Mouse (Mus musculus): ENCODE measurements at regions not wholly inside any gene's neighbourhood (a gene's known extent, or its start where the extent isn't known, plus 50 kb on each side); places are given as distances from the start of the nearest gene placed in this dataset.

DNA sequence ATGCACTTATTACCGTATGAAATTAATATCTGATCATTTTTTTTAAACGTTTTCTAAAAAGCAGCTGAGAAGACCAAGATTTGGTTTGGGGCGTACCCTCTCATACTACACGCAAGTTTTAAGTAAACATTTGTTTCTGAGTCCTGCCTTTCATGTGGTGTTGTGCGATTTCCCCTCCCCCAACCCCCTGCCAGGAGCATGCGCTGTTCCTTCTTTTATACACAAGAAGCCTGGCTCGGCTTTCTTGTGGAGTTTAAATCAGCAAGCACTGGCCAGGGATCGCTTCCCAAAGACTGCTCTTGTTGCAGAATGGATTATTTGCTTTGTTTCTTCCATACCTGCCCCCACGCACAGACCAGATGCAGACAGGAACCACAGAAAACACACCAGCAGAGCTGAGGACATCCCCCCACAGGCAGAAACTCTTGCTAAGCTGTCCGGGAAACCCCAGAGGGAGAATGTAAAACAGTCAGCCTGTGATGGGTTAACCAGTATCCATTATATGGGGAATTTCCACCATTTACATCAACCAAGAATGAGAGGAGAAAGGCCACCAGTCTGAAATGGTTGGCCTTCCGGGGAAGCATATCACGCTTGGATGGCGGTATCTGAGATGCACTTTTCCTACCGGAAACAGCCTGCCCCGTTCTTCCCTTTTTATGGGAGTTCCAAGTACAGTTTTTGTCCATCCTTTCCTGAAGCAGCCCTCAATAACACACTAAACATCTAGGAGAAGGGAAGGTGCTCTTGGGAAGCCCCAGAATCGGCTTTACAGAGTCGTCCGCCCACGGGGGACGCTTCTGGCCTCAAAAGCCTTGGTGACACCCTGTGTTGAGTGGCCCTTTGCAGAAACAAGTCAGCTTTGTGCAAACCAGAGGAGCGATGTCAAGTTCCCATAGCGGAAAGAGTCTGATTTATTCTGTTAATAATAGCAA, 91.3 kb downstream of the Tomm20 start:
- DNase-seq: no peak

- no peak for DNase-seq
Measured at GRCm38 (mm10) chr8:126852663-126853390, 92.8 kb downstream of the Tomm20 start.

DNA sequence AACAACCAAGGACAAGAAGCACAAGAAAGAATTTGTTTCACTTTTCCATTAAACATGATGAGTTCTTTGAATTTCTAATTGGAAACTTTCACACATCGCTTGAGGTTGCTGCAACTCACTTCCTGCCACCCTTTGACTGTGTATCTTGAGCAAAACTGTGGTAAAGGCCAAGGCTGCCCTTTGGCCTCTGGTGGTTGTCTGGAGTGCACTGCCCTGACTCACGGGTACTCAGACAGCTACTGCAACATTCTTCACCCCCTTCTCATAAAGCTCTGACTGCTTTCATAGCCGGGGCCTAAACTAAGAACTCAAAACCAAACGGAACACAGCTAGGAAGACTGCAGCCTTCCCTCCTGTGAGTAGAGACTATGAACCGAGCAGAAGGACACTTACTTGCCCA, 93.5 kb downstream of the Tomm20 start:
- DNase-seq: no peak

- DNase-seq: no peak
Measured at GRCm38 (mm10) chr8:126851780-126852179, 93.9 kb downstream of the Tomm20 start.

DNA sequence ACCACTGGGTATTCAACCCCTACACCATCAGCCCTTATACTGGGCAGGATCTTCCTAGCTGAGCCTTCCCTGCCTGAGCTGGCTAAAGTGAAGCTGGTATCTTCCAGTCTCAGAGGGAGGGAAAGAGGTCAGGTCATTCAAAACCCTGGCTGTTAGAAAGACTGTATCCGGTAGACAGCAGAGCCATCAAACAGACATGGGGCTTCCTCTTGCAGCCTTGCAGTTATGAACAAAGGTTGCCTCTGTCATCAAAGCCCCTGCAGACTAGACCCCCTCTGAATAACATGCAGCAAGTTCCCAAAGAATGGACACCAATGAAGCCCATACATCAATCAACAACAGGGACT, 95.5 kb downstream of the Tomm20 start:
- no peak for DNase-seq

DNA sequence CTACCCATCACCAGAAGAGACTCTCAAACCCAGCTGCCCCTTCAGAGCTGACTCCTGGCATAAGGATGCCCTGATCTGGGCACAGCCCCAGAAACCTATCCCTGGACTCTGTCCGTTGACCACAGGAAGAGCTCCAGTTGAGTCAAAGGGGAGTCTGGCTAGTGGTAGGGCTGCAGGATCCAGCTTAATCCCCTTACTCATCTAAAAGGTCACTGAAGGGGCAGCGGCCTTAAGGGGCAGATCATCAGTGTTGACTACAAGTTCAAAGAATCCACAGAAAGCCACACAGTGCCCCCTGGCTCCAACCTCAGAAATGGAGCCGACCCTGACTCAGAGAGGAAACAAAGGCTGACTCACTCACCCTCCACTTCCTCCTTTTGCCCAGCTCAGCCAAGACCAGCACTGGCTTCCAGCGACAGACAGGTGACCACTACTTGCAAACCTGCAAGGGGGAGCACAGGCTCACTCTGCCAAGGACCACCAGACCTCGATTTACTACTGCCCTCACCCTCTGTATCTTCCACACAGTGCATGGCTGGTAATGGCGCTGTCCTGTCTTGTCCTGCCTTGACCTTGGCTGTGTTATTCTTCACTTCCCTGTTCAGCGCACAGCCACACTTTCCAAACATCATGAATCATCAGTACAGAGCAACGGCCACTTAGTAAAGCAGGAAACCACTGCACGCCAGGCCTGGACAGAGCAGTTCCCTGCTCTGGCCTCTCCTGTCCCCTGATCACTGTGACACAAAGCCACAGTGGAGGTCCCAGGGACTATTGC, 96.0 kb downstream of the Tomm20 start:
- DNase-seq: peak; percentile 39 to 40

- no peak for DNase-seq
Measured at GRCm38 (mm10) chr8:126848369-126849105, 97.1 kb downstream of the Tomm20 start.

DNA sequence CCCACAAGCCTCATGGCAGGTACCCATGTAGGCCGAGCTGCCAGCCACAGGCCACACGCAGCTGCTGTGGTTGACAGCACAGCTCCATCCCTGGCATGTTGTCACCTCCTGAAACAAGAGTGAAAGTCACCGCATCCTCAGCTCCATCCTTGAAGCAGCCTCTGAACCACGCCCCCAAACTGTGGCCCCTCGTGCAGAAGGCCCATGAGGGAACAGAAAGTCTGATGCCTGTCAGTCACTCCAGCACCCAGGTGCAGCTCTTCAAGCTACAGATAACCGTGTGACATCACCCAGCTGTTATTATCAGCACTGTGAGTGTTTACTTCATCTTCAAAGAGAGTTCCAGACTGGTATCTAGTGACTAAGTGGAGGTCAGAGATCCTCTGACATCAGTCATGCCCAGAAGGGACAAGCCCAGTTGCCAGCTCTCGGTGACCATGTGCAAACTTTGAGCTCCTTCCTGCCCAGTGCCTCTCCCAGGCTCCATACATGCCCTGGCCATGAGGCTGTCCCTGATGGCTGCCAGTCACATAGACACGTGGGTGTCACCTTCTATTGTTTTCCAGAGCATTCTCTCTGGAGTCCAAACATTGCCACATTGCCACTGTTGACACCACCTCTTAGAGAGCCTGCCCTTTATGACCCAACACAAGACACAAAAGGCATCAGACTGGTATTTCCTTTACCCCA, 97.8 kb downstream of the Tomm20 start:
- no peak for DNase-seq

DNA sequence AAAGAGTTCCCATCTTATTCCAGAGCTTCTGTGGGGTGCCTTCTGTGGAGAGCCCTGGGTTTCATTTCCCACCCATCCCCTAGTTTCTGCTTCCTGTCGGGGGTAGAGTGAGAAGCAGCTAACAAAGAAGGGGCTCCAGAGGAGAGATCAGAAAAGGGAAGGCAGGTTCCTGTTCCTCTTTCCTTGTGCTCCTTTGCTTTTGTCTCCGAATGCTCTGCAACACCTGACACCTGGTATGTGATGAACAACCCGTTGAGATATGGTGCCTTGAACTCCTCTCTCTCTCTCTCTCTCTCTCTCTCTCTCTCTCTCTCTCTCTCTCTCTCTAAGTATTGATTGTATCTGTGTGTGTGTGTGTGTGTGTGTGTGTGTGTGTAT, 99.5 kb downstream of the Tomm20 start:
- DNase-seq: no peak

GRCm38 (mm10) chr8:126845530-126846187, 100.0 kb downstream of the Tomm20 start:
- no peak for DNase-seq

DNA sequence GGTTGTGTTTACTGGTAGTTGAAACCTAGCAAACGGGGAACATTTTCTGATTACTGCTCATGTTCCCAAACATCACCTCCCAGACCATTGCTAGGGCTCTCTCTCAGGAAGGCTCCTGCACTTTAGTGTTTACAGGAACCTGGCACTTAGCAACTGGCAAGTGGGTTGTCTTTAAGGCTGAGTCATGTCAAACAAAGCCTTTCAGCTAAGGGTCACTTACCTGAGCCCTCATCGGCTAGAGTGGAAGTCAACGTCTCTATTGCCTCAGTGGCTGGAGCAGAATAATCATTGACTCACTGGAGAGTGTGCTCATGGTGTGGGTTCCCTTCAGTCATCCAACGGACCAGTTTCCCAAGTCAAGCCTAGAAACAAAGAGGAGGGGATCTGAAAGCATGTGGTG, 101.0 kb downstream of the Tomm20 start:
- DNase-seq: no peak

- no peak for DNase-seq
Measured at GRCm38 (mm10) chr8:126841187-126841586, 104.5 kb downstream of the Tomm20 start.

GRCm38 (mm10) chr8:126839712-126840355, 105.8 kb downstream of the Tomm20 start:
- DNase-seq: peak; percentile 65 to 69

DNA sequence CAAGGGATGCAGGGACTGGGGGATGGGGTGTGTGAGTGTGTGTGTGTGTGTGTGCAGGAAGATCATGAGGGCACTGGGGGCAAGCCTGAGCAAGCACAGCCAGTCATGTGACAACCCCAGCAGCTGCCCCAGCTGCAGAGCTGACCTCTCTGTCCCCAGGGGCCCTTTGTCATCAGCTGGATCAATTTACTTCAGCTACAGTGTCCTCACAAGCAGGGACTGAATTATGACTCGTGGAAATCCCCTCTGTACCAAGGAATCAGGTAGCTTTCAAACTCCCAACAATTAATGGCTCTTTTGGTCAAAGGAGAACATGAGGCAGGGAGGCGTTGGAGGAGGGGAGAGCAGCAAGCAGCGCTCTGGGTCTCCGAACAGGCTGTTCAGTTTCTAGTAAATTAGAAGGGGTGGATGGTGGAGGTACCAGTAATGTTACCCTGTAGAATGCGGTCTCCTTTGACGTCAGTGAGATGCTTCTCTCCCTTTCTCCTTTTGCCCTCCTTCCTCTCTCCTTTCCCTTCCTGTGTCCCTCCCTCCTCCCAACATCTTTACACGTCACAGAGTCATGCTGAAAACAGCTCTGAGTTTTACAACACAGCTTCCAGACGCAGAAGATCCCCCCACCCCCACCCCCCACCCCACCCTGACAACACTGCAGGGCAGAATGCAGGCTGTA, 106.5 kb downstream of the Tomm20 start:
- peak in 1 of 2 experiments; percentile 30 for DNase-seq

GRCm38 (mm10) chr8:126838228-126838627, 107.4 kb downstream of the Tomm20 start:
- no peak for DNase-seq

DNA sequence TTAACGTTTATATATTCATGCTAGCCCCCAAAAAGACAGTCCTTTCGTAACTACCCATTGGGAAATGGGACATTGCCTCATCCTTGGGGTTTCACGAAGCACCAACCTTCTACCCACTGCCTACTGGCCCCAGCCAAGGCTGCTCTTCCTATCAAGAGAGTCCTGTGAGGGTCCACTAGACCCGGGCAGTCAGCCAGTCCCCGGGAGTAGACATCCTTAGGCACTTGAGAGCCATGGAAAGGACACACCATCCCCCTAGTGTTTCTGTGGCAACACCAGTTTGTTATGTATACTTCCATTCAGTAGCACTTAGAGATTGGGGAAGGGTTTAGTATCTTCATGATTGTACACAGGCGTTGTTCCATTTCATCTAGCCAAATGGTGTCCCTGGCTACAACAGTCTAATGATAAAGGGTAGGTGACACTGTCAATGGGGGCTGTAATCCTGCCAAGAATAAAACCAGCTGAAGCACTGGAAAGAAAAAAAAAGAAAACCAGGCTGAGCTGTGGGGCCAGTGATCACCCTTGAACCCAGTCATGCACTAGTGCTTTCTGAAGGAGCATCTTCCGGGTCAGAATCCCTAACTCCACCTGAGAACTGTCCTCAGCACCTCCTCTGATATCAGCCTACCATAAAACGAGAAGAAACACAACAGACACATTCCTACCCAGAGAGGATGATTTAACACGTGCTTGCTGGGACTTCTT, 108.2 kb downstream of the Tomm20 start:
- DNase-seq: peak in 1 of 2 experiments; percentile 51

GRCm38 (mm10) chr8:126835554-126835953, 110.1 kb downstream of the Tomm20 start:
- DNase-seq: no peak

DNA sequence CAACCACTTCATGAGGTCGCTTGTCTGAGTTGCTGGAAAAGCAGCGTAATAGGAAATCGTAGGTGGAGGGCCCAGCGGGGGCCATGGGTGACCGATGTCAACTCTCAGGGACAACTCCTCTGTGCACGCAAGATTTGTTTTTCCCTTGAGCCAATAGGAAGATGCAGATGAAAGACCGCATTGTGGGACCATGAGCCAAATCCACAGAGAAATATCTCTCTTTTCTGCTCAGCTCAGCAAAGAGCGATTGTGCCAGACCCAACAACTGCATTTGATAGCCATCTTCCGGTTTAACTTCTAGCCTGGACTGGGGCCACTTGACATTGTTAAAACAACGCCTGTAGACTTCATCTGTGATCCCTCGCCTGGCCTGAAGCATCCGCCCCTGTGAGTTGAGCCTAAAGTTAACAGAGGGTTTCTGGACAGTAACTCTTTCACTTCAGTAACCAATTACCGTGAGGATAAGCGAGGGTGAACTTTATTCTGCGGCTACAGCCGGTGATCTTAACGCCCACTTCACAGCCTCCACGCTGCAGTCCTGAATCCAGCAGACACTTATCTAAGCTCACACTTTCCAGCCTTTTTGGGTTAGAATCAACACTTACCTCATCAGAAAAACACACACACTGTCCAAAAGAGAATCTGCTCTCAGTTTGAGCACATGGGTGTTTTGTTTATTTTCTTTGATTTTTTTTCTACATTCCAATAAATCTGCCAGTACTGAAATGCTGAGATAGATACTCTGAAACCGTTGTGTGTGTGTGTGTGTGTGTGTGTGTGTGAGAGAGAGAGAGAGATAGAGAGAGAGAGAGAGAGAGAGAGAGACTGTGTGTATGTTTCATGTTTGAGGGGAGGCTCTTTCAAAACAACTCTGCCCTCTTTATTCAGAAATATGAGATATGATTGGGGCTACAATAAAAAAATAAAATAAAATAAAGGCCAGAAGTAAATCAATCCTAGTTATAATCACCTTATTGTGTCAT, 111.9 kb downstream of the Tomm20 start:
- DNase-seq: no peak
